Mouse (Mus musculus): Measurements from ENCODE around the gene Fdx1l. TPM values are rescaled to one million over a fixed set of nuclear protein-coding genes. Genes with fewer than 3 reads are reported as not detected.

The Fdx1l gene
- polyA plus RNA-seq, 1 experiment: 83.9 TPM

GRCm38 (mm10) chr9:21031251-21031895 lies 42.0 kb downstream of the Fdx1l start:
- no peaks in the 10 kb centered on the region; the same call in 1 of the 2 replicates for H3K27me3 ChIP-seq (ENCODE audit: control insufficient read depth, insufficient read depth, low read length)
- H3K4me1 ChIP-seq (ENCODE audit: control insufficient read depth, insufficient read depth, low read length): peaks cover 9% of the 10 kb centered on the region
- whole genome bisulfite sequencing: under 1% methylated on average over 36 of the region's 36 CpGs

GRCm38 (mm10) chr9:21030781-21031250 lies 42.6 kb downstream of the Fdx1l start:
- Histone ChIP-seq H3K27me3 (ENCODE audit: control insufficient read depth, insufficient read depth, low read length) (no peaks in the 10 kb centered on the region; the same call in 1 of the 2 replicates), H3K4me3 (replicated peaks; ENCODE audit: insufficient read depth, low read depth, low read length) (peak overlapping the region; percentile 44), H3K27ac (ENCODE audit: insufficient read depth, low read length) (no peak overlapping the region), H3K4me1 (ENCODE audit: control insufficient read depth, insufficient read depth, low read length) (peaks cover 9% of the 10 kb centered on the region)
- TF ChIP-seq CTCF (IDR thresholded peaks at IDR 0.05; ENCODE audit: borderline replicate concordance, insufficient read depth, low read depth, low read length) (peak; percentile 22; the same call in 1 of the 2 replicates), POLR2A (IDR thresholded peaks at IDR 0.05; ENCODE audit: borderline replicate concordance, insufficient read depth, low read length) (no peak)
- under 1% methylated on average over 13 of the region's 13 CpGs for WGBS
- DNase-seq: peak; percentile 76 to 80

More at GRCm38 (mm10) chr9:21031251-21031895, 42.0 kb downstream of the Fdx1l start:
- DNase-seq: peak; percentile 34 to 40
- H3K27ac ChIP-seq (ENCODE audit: insufficient read depth, low read length): no peak overlapping the region
- TF ChIP-seq POLR2A (IDR thresholded peaks at IDR 0.05; ENCODE audit: borderline replicate concordance, insufficient read depth, low read length) (no peak), CTCF (IDR thresholded peaks at IDR 0.05; ENCODE audit: borderline replicate concordance, insufficient read depth, low read depth, low read length) (no peak)
- H3K4me3 ChIP-seq (replicated peaks; ENCODE audit: insufficient read depth, low read depth, low read length): peak overlapping the region; percentile 44

DNA sequence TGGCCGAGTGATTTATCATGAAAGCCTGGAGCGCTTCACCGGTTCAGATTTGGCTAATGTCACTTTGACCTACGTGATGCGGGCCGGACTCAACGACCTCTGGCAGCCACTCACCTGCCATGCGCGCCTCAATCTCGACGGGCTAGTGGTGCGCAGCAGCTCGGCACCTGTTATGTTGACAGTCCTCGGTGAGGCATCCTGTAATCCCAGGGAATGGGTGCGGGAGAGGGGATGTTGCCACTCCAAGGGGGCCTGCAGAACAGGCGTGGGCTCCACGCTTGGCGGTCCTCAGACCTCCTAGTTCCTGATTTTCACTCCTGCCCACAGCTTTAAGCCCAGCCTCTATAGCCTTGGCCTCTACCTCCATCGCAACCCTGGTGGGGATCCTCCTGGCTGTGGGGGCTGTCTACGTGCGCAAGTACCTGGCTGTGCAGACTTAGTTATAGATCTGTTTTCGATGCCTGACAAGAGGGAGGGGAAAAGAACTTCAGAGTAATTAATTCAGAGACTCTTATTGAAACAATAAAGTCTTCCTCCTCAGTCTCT lies 43.3 kb downstream of the Fdx1l start:
- H3K4me1 ChIP-seq (ENCODE audit: control insufficient read depth, insufficient read depth, low read length): peaks cover 9% of the 10 kb centered on the region
- TF ChIP-seq CTCF (IDR thresholded peaks at IDR 0.05; ENCODE audit: borderline replicate concordance, insufficient read depth, low read depth, low read length) (no peak), POLR2A (IDR thresholded peaks at IDR 0.05; ENCODE audit: borderline replicate concordance, insufficient read depth, low read length) (no peak)
- no peak overlapping the region for H3K4me3 ChIP-seq (replicated peaks; ENCODE audit: insufficient read depth, low read depth, low read length)
- WGBS: 25% methylated on average over 22 of the region's 22 CpGs
- no peak for DNase-seq
- H3K27ac ChIP-seq (ENCODE audit: insufficient read depth, low read length): no peak overlapping the region
- H3K27me3 ChIP-seq (ENCODE audit: control insufficient read depth, insufficient read depth, low read length): no peaks in the 10 kb centered on the region; the same call in 1 of the 2 replicates

- Histone ChIP-seq H3K4me1 (ENCODE audit: control insufficient read depth, insufficient read depth, low read length) (peaks cover 9% of the 10 kb centered on the region), H3K27ac (ENCODE audit: insufficient read depth, low read length) (no peak within 1 kb of the TSS), H3K27me3 (ENCODE audit: control insufficient read depth, insufficient read depth, low read length) (no peaks in the 10 kb centered on the region; the same call in 1 of the 2 replicates), H3K4me3 (replicated peaks; ENCODE audit: insufficient read depth, low read depth, low read length) (peak within 1 kb of the TSS; percentile 30)
- TF ChIP-seq CTCF (IDR thresholded peaks at IDR 0.05; ENCODE audit: borderline replicate concordance, insufficient read depth, low read depth, low read length) (peak; percentile 61), POLR2A (IDR thresholded peaks at IDR 0.05; ENCODE audit: borderline replicate concordance, insufficient read depth, low read length) (no peak)
- 3% methylated on average over 37 of the region's 37 CpGs for WGBS
- peak; percentile 52 to 63 for DNase-seq
Measured at GRCm38 (mm10) chr9:21029291-21030054, 43.9 kb downstream of the Fdx1l start, which contains the start of gene Icam4. TSS of gene Icam4 (plus strand) at chr9:21029373.

DNA sequence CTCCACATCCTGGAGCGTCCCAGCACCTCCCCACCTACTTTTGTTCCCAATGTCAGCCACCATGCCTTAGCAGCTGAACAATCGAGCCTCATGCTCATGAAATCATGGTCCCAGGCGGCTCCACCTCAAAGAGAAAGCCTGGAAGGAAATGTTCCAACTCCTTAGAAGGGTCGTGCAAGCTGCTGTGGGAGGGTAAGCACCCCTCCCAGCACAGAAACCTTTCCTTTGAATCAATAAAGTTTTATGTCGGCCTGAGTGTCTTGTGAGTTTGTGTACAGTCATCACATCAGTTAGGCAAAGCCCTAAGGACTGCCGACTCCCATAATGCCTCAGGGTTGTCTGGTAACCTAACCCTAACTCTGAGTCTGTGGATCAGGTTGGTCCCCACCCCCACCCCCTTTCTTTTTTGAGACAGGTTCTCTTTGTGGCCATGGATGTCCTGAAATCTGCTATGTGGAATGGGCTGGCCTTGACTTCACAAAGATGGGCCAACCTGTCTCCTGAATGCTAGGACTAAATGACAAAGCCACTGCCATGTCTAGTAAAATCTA lies 44.8 kb downstream of the Fdx1l start:
- no peaks in the 10 kb centered on the region; the same call in 1 of the 2 replicates for H3K27me3 ChIP-seq (ENCODE audit: control insufficient read depth, insufficient read depth, low read length)
- peaks cover 9% of the 10 kb centered on the region for H3K4me1 ChIP-seq (ENCODE audit: control insufficient read depth, insufficient read depth, low read length)
- no peak overlapping the region for H3K4me3 ChIP-seq (replicated peaks; ENCODE audit: insufficient read depth, low read depth, low read length)
- TF ChIP-seq CTCF (IDR thresholded peaks at IDR 0.05; ENCODE audit: borderline replicate concordance, insufficient read depth, low read depth, low read length) (no peak), POLR2A (IDR thresholded peaks at IDR 0.05; ENCODE audit: borderline replicate concordance, insufficient read depth, low read length) (no peak)
- DNase-seq: no peak
- 84% methylated on average over 6 of the region's 6 CpGs for WGBS
- H3K27ac ChIP-seq (ENCODE audit: insufficient read depth, low read length): no peak overlapping the region

- DNase-seq: no peak
- H3K27ac ChIP-seq (ENCODE audit: insufficient read depth, low read length): no peak overlapping the region
- no peaks in the 10 kb centered on the region; the same call in 1 of the 2 replicates for H3K27me3 ChIP-seq (ENCODE audit: control insufficient read depth, insufficient read depth, low read length)
- TF ChIP-seq POLR2A (IDR thresholded peaks at IDR 0.05; ENCODE audit: borderline replicate concordance, insufficient read depth, low read length) (no peak), CTCF (IDR thresholded peaks at IDR 0.05; ENCODE audit: borderline replicate concordance, insufficient read depth, low read depth, low read length) (no peak)
- H3K4me1 ChIP-seq (ENCODE audit: control insufficient read depth, insufficient read depth, low read length): peaks cover 5% of the 10 kb centered on the region
- 39% methylated on average over 8 of the region's 8 CpGs for WGBS
- H3K4me3 ChIP-seq (replicated peaks; ENCODE audit: insufficient read depth, low read depth, low read length): no peak overlapping the region
Measured at GRCm38 (mm10) chr9:21027774-21028290, 45.6 kb downstream of the Fdx1l start.

GRCm38 (mm10) chr9:21026849-21027248 lies 46.6 kb downstream of the Fdx1l start:
- Histone ChIP-seq H3K27me3 (ENCODE audit: control insufficient read depth, insufficient read depth, low read length) (no peaks in the 10 kb centered on the region; the same call in 1 of the 2 replicates), H3K27ac (ENCODE audit: insufficient read depth, low read length) (no peak overlapping the region), H3K4me3 (replicated peaks; ENCODE audit: insufficient read depth, low read depth, low read length) (no peak overlapping the region), H3K4me1 (ENCODE audit: control insufficient read depth, insufficient read depth, low read length) (peaks cover 5% of the 10 kb centered on the region)
- DNase-seq: no peak
- 68% methylated on average over 12 of the region's 12 CpGs for WGBS
- TF ChIP-seq POLR2A (IDR thresholded peaks at IDR 0.05; ENCODE audit: borderline replicate concordance, insufficient read depth, low read length) (no peak), CTCF (IDR thresholded peaks at IDR 0.05; ENCODE audit: borderline replicate concordance, insufficient read depth, low read depth, low read length) (no peak)
